Mouse (Mus musculus): Measurements from ENCODE around the gene Fem1a.
A peak's percentile ranks its signal among the peaks of the same experiment; 100 is the strongest.

Fem1a gene

GRCm38 (mm10) chr17:56303847-56304586 is 47.4 kb downstream of the Fem1a start:
- DNase-seq (ENCODE audit: extremely low spot score, low spot score): peak; percentile 96

DNA sequence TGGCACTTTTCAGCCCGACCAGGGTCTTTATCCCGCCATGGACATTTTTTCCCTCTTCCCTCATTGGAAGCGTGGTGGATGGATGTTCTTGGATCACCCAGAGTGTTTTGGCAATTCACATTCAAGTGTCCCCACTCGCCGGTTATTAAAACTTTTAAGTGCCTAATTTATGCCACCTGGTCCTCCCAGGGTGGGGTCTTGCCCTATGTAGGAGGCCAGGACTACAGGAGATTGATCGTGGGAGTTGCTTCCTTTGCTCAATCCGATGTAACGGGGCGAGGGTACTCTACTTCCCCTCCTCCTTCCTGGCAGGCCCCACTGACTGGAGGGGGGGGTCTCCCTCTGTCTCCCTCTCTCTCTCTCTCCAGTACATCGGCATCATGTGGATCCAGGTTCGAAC is 48.1 kb downstream of the Fem1a start:
- no peak for DNase-seq (ENCODE audit: extremely low spot score, low spot score)

DNA sequence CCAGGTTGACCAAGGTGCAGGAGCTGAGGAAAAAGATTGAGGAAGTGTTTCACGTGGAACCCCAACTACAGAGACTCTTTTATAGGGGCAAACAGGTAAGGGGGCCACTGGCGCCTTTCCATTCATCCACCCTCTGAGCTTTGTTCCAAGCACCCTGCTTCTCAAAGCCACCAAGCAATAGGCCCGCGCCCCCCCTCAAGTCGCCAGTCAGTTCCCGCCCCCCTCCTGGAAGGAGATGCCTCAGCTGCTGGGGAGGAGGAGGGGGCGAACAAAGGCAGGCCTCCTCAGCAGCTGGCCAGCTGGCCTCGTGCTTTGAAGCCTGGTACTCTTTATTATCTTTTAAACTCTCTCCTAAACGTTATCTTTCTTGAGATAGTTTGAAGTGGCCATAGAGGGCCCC is 48.5 kb downstream of the Fem1a start:
- no peak for DNase-seq (ENCODE audit: extremely low spot score, low spot score)

GRCm38 (mm10) chr17:56305826-56306225 is 49.2 kb downstream of the Fem1a start:
- no peak for DNase-seq (ENCODE audit: extremely low spot score, low spot score)

GRCm38 (mm10) chr17:56308088-56308487 is 51.5 kb downstream of the Fem1a start:
- no peak for DNase-seq (ENCODE audit: extremely low spot score, low spot score)

- no peak for DNase-seq (ENCODE audit: extremely low spot score, low spot score)
These were observed 52.8 kb downstream of the Fem1a start for GRCm38 (mm10) chr17:56309191-56309945.

Measured in neural tube, embryonic 10.5 days (tissue).